Mouse (Mus musculus) yolk sac, embryonic 10.5 days (tissue): ENCODE results near the gene Ms4a2.

ENCODE experiments used
- DNase-seq: peaks from one replicate; pipeline ENCODE4 v3.0.0-alpha.2; 2017; ENCODE audit warnings: low spot score

Ms4a2 gene

DNA sequence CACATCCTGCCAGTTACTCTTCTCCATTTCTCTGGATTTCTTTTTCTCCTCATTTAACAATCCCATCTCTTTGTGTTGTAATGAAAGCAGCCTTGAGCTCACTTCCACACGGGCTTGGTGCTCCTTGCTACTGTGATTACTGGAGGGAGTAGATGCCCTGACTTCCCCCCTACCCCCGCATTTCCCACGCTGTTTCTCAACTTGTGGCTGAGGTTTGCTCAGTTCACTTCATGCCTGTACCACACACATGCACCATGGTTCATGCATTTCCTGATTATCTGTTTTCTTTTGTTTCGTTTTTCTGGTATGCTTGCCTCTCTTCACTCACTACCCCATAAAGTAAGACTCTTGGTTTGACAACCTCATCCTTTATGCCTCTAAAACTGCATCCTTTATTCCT lies 34.3 kb downstream of the Ms4a2 start:
- DNase-seq: no peak

DNA sequence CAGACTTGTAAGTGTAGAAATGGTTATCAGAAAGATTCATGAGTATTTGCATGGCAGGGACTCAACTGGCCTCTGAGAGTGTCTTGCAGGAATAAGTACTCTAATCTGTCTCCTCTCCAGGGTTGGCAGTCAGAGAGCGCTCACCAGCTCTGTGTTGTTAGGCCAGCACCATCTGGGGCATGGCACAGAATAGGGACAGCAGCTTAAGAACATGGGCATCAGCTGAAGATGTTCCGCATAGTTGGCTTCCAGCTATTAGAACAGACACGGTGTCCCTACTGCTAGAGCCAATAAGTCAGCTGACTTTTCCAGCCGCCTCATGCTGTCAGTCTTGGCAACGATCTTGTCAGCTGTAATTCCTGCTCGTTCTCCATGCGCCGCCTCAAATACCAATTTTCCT lies 48.6 kb downstream of the Ms4a2 start:
- no peak for DNase-seq
